Mouse (Mus musculus) bone marrow, adult 2 months (tissue): ENCODE measurements around the gene Tigit. TPM values are rescaled to one million over a fixed set of nuclear protein-coding genes. Genes with fewer than 3 reads are reported as not detected.

Experiments
- H3K27ac ChIP-seq: fragments of 200-500 bp; 2 replicates; pipeline ENCODE4 v1.5.1; 2012; ENCODE audit warnings: low read depth, mild to moderate bottlenecking, control low read depth, inconsistent platforms, low read length; ENCODE audit not compliant: control insufficient read depth, poor library complexity, insufficient read depth
- H3K4me1 ChIP-seq: fragments of 200-500 bp; 2 replicates; pipeline ENCODE4 v1.6.1; 2011; ENCODE audit warnings: low read length; ENCODE audit not compliant: control insufficient read depth, insufficient read depth
- H3K4me3 ChIP-seq: fragments of 200-500 bp; replicated peaks from 2 replicates; pipeline ENCODE3; 2011; ENCODE audit warnings: mild to moderate bottlenecking, low read depth, low read length, control low read depth; ENCODE audit not compliant: control insufficient read depth
- CTCF ChIP-seq: fragments of 200-500 bp; IDR thresholded peaks from 2 replicates; pipeline ENCODE4 v1.5.1; 2011; ENCODE audit warnings: low read length, control low read depth; ENCODE audit not compliant: control insufficient read depth, insufficient read depth
- POLR2A ChIP-seq: fragments of 200-500 bp; IDR thresholded peaks from 2 replicates; pipeline ENCODE4 v1.6.1; 2011; ENCODE audit warnings: low read depth, mild to moderate bottlenecking, control low read depth, low read length, borderline replicate concordance; ENCODE audit not compliant: control insufficient read depth
- WGBS: fragments of 180-500 bp; shearing (Covaris S2); methylation state at CpG from one replicate; pipeline ENCODE4 v1.1.7; 2018; 5-methylcytosine and 5-hydroxymethylcytosine counted together
- polyA plus RNA-seq: library from polyadenylated mRNA; stranded (reverse); fragments of >200 nt; gene quantifications from 2 replicates; pipeline ENCODE4 v1.2.4, GENCODE M21; 2011; ENCODE audit warnings: low replicate concordance; ENCODE audit not compliant: missing spikeins, insufficient read depth, insufficient read length

Gene Tigit
- polyA plus RNA-seq, 1 experiment: not detected

DNA sequence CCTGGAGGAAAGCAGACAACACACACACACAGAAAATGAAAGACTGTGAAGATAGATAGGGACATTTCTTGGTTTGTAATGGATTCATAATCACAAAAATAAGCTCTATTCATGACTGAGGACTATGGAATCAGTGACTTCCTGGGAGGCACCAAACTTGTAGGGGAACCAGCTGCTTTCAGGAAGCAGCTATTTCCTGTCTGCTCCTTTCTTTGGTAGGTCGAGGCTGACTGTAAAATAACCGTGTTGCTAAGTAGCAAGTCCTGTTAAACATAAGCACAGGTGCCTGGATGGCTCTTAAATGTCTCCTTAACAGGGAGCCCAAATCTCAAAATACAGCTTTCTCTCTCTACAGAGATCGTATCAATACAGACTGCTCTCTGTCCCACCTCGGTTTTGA lies 39.1 kb downstream of the Tigit start:
- no peak overlapping the region for H3K4me3 ChIP-seq
- H3K27ac ChIP-seq: no peak overlapping the region
- 0 out of 2 replicates have a peak, but pooled peaks cover 2% of the 10 kb centered on the region for H3K4me1 ChIP-seq
- TF ChIP-seq CTCF: no peak
- TF ChIP-seq POLR2A: no peak
- 21% methylated on average over 4 of the region's 4 CpGs for WGBS

DNA sequence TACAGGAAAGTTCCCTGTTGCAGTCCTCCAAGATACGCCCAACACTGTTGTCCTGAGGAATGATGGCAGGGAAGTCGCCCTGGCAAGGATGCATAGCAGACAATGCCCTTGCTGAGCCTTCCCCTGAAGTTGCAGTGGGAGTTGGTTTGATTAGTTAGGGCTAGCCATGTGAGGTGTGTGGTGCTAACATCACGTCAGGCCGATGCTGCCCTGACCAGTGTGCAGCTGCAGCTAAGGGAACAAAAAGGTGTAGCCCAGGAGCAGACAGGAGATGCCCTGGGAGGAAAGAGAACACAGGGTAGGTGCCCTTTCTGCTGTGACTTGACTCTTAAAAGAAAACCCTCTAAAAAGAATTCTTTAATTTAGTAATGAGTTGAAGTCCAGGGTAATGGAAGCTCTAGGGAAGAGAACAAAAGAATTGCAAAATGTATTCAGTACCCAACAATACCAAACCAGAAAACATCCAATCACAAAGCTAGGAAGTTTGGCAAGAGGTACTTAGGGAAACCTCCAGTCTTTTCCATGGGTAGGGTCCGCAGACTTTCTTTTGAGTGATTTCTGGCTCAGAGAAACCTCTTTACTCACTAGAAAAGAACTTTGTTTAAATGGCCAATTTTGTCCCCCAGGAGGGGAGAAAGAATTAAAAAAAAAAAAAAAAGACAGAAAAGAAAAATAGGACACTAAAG lies 40.5 kb downstream of the Tigit start:
- H3K27ac ChIP-seq: no peak overlapping the region
- TF ChIP-seq POLR2A: no peak
- no peak for TF ChIP-seq CTCF
- H3K4me3 ChIP-seq: no peak overlapping the region
- 0 out of 2 replicates have a peak, but pooled peaks cover 2% of the 10 kb centered on the region for H3K4me1 ChIP-seq
- 91% methylated on average over 5 of the region's 5 CpGs for WGBS

DNA sequence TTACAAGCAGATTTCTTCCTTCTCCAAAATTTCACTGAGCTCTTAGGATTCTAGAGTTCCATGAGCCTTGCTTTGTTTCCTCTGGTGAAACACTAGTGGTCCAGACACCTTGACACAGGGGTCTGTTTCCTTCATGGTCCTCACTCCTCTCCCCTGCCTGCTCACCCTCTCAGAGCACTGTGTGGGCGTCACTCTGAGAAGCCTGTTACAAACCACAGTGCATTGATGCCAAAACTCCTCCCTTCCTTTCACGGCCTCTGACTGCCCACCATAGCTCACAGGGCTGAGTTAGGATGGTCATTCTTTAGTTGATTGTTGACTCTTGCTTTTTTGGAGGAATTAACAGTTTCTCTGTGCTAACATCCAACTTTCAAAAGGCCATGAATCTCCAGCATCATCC lies 43.6 kb downstream of the Tigit start:
- Histone ChIP-seq H3K4me1 (0 out of 2 replicates have a peak, but pooled peaks cover 2% of the 10 kb centered on the region), H3K4me3 (no peak overlapping the region), H3K27ac (no peak overlapping the region)
- WGBS: 35% methylated on average over 2 of the region's 2 CpGs
- no peak for TF ChIP-seq CTCF
- no peak for TF ChIP-seq POLR2A

DNA sequence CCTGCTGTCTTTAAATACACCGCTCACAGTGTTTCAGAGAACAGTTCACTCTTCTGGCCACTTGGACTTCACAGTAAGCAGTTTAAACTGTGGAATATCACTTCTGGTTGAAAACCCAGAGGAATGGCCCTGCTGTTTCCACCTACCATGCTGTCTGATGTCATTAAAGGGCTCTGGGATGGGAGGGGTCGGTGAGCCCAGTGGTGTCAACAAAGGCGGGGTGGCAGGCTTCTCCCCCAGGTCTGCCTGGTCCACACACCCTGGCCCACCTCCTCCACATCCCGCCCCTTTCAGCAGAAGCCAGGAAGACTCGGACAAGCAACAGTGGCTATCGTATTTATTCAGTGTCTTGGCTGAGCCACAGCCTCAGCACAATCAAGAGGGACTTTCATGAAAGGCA lies 44.7 kb downstream of the Tigit start:
- Histone ChIP-seq H3K4me1 (0 out of 2 replicates have a peak, but pooled peaks cover 2% of the 10 kb centered on the region), H3K27ac (no peak overlapping the region), H3K4me3 (no peak overlapping the region)
- TF ChIP-seq POLR2A: no peak
- TF ChIP-seq CTCF: no peak
- WGBS: 76% methylated on average over 6 of the region's 6 CpGs

DNA sequence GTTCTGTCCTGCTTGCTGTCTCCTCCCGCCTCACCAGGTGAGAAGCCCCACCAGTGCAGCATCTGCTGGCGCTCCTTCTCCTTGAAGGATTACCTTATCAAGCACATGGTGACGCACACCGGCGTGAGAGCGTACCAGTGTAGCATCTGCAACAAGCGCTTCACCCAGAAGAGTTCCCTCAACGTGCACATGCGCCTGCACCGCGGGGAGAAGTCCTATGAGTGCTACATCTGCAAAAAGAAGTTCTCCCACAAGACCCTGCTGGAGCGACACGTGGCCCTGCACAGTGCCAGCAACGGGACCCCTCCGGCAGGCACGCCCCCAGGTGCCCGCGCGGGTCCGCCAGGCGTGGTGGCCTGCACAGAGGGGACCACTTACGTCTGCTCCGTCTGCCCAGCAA lies 45.7 kb downstream of the Tigit start:
- TF ChIP-seq CTCF (no peak), POLR2A (no peak)
- Histone ChIP-seq H3K4me3 (no peak overlapping the region), H3K27ac (no peak overlapping the region), H3K4me1 (0 out of 2 replicates have a peak, but pooled peaks cover under 1% of the 10 kb centered on the region)
- 90% methylated on average over 23 of the region's 23 CpGs for WGBS

DNA sequence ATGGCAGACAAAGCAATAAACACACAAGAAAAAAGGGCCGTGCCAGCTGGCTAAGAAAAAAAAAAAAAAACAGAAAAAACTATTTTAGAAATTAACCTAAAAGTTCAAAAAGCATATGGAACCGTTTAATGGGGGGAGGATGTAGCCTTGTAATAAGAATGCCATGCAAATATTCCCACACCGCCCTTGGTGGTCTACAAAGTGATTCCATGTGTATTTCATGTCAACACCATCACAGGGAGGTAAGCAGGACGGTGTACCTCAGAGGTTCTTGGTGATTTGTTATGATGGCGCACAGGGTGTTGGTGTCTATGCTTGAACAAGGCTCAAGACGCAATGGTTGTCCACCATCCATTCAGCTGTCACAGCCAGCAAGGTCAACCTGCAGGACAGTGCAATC lies 46.6 kb downstream of the Tigit start:
- Histone ChIP-seq H3K27ac (no peak overlapping the region), H3K4me3 (no peak overlapping the region), H3K4me1 (no peaks in the 10 kb centered on the region)
- WGBS: 87% methylated on average over 6 of the region's 6 CpGs
- TF ChIP-seq POLR2A (no peak), CTCF (no peak)

DNA sequence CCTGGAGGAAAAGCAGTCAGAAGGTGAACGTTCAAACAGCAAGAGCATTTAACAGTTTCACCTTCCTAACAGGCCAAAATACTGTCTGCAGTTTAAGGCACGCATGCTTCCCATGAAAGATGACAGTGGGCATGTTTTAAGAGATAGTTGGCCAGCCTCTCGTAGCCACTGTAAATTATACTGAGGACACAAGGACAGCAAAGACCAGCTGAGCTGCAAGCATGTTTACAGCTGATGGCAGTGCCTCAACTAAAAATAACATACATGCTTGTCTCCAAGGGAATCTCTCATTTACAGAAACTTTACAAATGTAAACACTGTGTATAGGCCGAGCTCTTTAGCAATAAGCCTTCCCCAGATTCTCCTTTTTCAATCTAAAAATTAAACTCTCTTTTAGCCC lies 47.6 kb downstream of the Tigit start:
- WGBS: 84% methylated on average over 4 of the region's 4 CpGs
- H3K4me3 ChIP-seq: no peak overlapping the region
- H3K4me1 ChIP-seq: no peaks in the 10 kb centered on the region
- TF ChIP-seq CTCF: no peak
- TF ChIP-seq POLR2A: no peak
- no peak overlapping the region for H3K27ac ChIP-seq

DNA sequence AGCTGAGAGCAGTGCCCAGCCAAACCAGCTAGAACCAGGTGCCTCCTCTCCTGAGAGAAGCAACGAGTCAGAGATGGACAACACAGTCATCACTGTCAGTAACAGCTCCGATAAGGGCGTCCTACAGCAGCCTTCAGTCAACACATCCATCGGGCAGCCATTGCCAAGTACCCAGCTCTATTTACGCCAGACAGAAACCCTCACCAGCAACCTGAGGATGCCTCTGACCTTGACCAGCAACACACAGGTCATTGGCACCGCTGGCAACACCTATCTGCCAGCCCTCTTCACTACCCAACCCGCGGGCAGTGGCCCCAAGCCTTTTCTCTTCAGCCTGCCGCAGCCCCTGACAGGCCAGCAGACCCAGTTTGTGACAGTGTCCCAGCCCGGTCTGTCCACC lies 53.6 kb downstream of the Tigit start:
- no peak overlapping the region for H3K4me3 ChIP-seq
- WGBS: 90% methylated on average over 10 of the region's 10 CpGs
- H3K4me1 ChIP-seq: no peaks in the 10 kb centered on the region
- no peak for TF ChIP-seq CTCF
- no peak for TF ChIP-seq POLR2A
- no peak overlapping the region for H3K27ac ChIP-seq

DNA sequence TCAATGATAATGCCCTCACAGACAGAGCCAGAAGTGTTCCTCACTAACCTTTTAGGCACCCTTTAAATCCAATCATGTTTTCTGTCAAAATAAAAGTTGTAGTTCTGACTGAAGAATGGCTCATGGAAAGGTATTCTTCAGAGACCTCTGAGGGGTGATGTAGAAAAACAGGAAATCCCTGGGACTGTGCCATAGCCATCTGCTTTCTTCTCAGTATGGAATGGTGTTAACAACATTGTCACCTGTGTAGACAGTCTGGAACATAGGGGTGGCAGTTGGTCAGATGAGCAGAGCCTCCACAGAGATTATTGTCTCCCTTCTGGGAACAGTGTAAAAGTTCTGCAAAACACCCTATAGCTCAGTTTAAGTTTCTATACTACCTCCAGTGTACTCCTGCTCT lies 55.9 kb downstream of the Tigit start:
- Histone ChIP-seq H3K4me1 (no peaks in the 10 kb centered on the region), H3K4me3 (no peak overlapping the region), H3K27ac (no peak overlapping the region)
- TF ChIP-seq POLR2A: no peak
- no peak for TF ChIP-seq CTCF
